Comparison of ENCODE assay signal across 8 mouse cellular contexts in the genomic region with DNA sequence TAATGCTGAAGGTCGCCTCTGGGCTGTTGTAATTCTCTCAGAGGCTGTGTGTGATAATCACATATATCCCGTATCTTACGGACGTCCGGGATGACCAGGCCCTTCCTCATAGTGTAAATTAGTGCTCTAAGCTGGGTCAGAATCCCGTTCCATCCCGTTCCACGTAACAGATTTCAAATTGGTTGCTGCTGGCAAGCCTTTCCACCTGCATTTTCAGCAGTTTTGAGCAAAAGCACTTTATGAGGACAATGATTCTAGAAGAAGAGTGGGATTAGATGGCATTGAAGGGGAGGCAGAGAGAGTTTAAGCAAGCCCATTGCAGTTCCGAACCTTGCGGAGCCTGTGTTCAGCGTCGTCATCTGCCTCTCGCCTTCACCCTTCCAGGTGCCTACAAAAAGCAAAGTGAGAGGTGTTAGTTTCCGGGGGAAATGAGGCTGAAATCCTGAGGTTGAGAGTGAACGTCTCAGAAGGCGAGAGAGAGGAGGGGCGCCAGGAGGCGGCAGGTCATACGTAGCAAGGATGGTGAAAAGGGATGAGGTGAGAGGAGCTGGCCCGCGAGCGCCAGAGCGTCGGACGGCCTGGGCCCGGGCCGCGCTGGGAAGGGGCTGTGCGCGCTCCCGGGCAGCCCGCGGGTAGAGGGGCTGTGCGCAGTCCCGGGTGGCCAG. TPM values are rescaled to one million over a fixed set of nuclear protein-coding genes. Genes with fewer than 3 reads are reported as not detected.
A peak's percentile ranks its signal among the peaks of the same experiment; 100 is the strongest.
DNase-seq lines count a peak whose midpoint lies in the region; ATAC-seq and TF ChIP-seq lines count a peak whose summit lies in the region.

No protein-coding gene starts in this region.

- TF ChIP-seq EP300 in liver, embryonic 14.5 days (IDR thresholded peaks at IDR 0.05; ENCODE audit: low read depth), result no peak

- no peak for TF ChIP-seq CTCF in liver, embryonic 14.5 days (IDR thresholded peaks at IDR 0.05; ENCODE audit: low read depth)

- no peaks in the 10 kb centered on the region for H3K27me3 ChIP-seq in heart, embryonic 13.5 days (replicated peaks)
- no peaks in the 10 kb centered on the region for H3K27me3 ChIP-seq in liver, embryonic 14.5 days (ENCODE audit: control insufficient read depth, insufficient read depth, low read length)
- no peaks in the 10 kb centered on the region for H3K27me3 ChIP-seq in splenic B cell, adult 2 months (ENCODE audit: control insufficient read depth, insufficient read depth, low read length, poor library complexity, severe bottlenecking)

- peaks cover 12% of the 10 kb centered on the region for H3K4me1 ChIP-seq in heart, embryonic 13.5 days
- H3K4me1 ChIP-seq in liver, embryonic 14.5 days (replicated peaks; ENCODE audit: control insufficient read depth in 2 of 2, insufficient read depth in 2 of 2, low read length in 1 of 2), result peaks cover 0 to 8% of the 10 kb centered on the region in 2 experiments

- peak overlapping the region; percentile 81 for H3K4me2 ChIP-seq in heart, embryonic 13.5 days
- peak overlapping the region; percentile 88 for H3K4me2 ChIP-seq in liver, embryonic 14.5 days (ENCODE audit: low read depth)

- peak overlapping the region; percentile 88 for H3K9ac ChIP-seq in heart, embryonic 13.5 days
- H3K9ac ChIP-seq in liver, embryonic 14.5 days (replicated peaks), result peak overlapping the region; percentile 68

- H3K4me3 ChIP-seq in heart, embryonic 13.5 days, result peak overlapping the region; percentile 68
- peak overlapping the region; percentile 58 to 59 for H3K4me3 ChIP-seq in liver, embryonic 14.5 days (ENCODE audit: insufficient read depth in 1 of 2, low read depth in 2 of 2, low read length in 2 of 2)

- no peak for ATAC-seq in heart, embryonic 13.5 days (ENCODE audit: extremely low read depth, insufficient number of reproducible peaks, low FRiP score, low TSS enrichment)
- ATAC-seq in liver, embryonic 14.5 days (ENCODE audit: insufficient read depth), result peak; percentile 56; the same call in 1 of the 2 replicates
- no peak for ATAC-seq in granulocyte monocyte progenitor cell, adult 5-6 weeks (replicated peaks; ENCODE audit: poor library complexity, severe bottlenecking)

- H3K27ac ChIP-seq in heart, embryonic 13.5 days (replicated peaks), result peak overlapping the region; percentile 83
- no peak overlapping the region for H3K27ac ChIP-seq in liver, embryonic 14.5 days

- DNase-seq in heart, adult 18-20 months, result peak; percentile 7 to 49
- DNase-seq in heart, adult 11 months, result no peak
- peak; percentile 74 for DNase-seq in thymus, postnatal 0 days (ENCODE audit: low spot score)
- no peak for DNase-seq in thymus, postnatal 4 days
- DNase-seq in liver, embryonic 14.5 days (ENCODE audit: low read depth in 3 of 3, low spot score in 3 of 3), result peak in 1 of 3 experiments; percentile 3
- DNase-seq in splenic B cell, adult 2 months (ENCODE audit: low read depth, low spot score), result peak; percentile 79

- peaks cover 8% of the 10 kb centered on the region for H3K36me3 ChIP-seq in heart, embryonic 13.5 days
- no peaks in the 10 kb centered on the region for H3K36me3 ChIP-seq in liver, embryonic 14.5 days (replicated peaks; ENCODE audit: control insufficient read depth, insufficient read depth, low read depth)
- H3K36me3 ChIP-seq in splenic B cell, adult 2 months (ENCODE audit: control insufficient read depth, insufficient read depth, low read length, poor library complexity, severe bottlenecking), result no peaks in the 10 kb centered on the region

- H3K9me3 ChIP-seq in heart, embryonic 13.5 days, result no peaks in the 10 kb centered on the region
- no peaks in the 10 kb centered on the region for H3K9me3 ChIP-seq in liver, embryonic 14.5 days (ENCODE audit: control insufficient read depth, low read length)

- WGBS in heart, embryonic 13.5 days, result under 1% methylated on average over 35 of the region's 35 CpGs
- WGBS in liver, embryonic 14.5 days (ENCODE audit: insufficient replicate concordance), result 2% methylated on average over 35 of the region's 35 CpGs

RNA-seq across cellular contexts. Expression of gene Paip2b, which starts 0.5 kb away (rescaled TPM):
- total RNA-seq in heart, adult 18-20 months (2021), result 10 to 100 TPM; 46.4 to 48.3 TPM
- 14.5 and 15.2 TPM in 2 replicates for polyA plus RNA-seq in thymus, postnatal 0 days (2015; fragmentation: Nextera tagmentation; extraction: Ambion mirVana)
- polyA plus RNA-seq in heart, embryonic 13.5 days (2015; fragmentation: Nextera tagmentation; extraction: Ambion mirVana), result 12.5 and 13.1 TPM in 2 replicates
- polyA plus RNA-seq in liver, embryonic 14.5 days (2012; rRNA removed), result 4.0 and 5.6 TPM in 2 replicates
- polyA plus RNA-seq in liver, embryonic 14.5 days (2014; fragmentation: Nextera tagmentation; extraction: Ambion mirVana), result 2.5 and 3.5 TPM in 2 replicates
- 7.5 and 11.7 TPM in 2 replicates for total RNA-seq in granulocyte monocyte progenitor cell, adult 5-6 weeks (2014; fragmentation: Nextera tagmentation)
- 11.9 and 17.5 TPM in 2 replicates for total RNA-seq in granulocyte monocyte progenitor cell, adult 5-6 weeks (2017)

RNA-seq across cellular contexts. Expression of gene Zfp638, which starts 35.8 kb away (rescaled TPM):
- total RNA-seq in heart, adult 18-20 months (2021), result 10 to 100 TPM; 54.3 to 54.4 TPM
- polyA plus RNA-seq in thymus, postnatal 0 days (2015; fragmentation: Nextera tagmentation; extraction: Ambion mirVana), result 50.8 and 52.2 TPM in 2 replicates
- 35.2 and 36.9 TPM in 2 replicates for polyA plus RNA-seq in heart, embryonic 13.5 days (2015; fragmentation: Nextera tagmentation; extraction: Ambion mirVana)
- polyA plus RNA-seq in liver, embryonic 14.5 days (2012; rRNA removed), result 7.4 and 14.0 TPM in 2 replicates
- 18.6 and 19.3 TPM in 2 replicates for polyA plus RNA-seq in liver, embryonic 14.5 days (2014; fragmentation: Nextera tagmentation; extraction: Ambion mirVana)
- 116 and 131 TPM in 2 replicates for total RNA-seq in granulocyte monocyte progenitor cell, adult 5-6 weeks (2014; fragmentation: Nextera tagmentation)
- total RNA-seq in granulocyte monocyte progenitor cell, adult 5-6 weeks (2017), result 139 and 140 TPM in 2 replicates

RNA-seq across cellular contexts. Expression of gene Nagk, which starts 36.3 kb away (rescaled TPM):
- 10 to 100 TPM; 21.4 to 22.7 TPM for total RNA-seq in heart, adult 18-20 months (2021)
- 42.1 and 43.5 TPM in 2 replicates for polyA plus RNA-seq in thymus, postnatal 0 days (2015; fragmentation: Nextera tagmentation; extraction: Ambion mirVana)
- 55.4 and 57.6 TPM in 2 replicates for polyA plus RNA-seq in heart, embryonic 13.5 days (2015; fragmentation: Nextera tagmentation; extraction: Ambion mirVana)
- polyA plus RNA-seq in liver, embryonic 14.5 days (2012; rRNA removed), result 5.4 and 6.0 TPM in 2 replicates
- polyA plus RNA-seq in liver, embryonic 14.5 days (2014; fragmentation: Nextera tagmentation; extraction: Ambion mirVana), result 13.9 and 15.6 TPM in 2 replicates
- total RNA-seq in granulocyte monocyte progenitor cell, adult 5-6 weeks (2014; fragmentation: Nextera tagmentation), result 25.7 and 25.9 TPM in 2 replicates
- total RNA-seq in granulocyte monocyte progenitor cell, adult 5-6 weeks (2017), result 23.1 and 23.6 TPM in 2 replicates

RNA-seq across cellular contexts. Expression of gene Tex261, which starts 55.5 kb away (rescaled TPM):
- total RNA-seq in heart, adult 18-20 months (2021), result 100 to 1,000 TPM in 1 of 2 experiments, 10 to 100 TPM in 1; 82.1 to 106 TPM
- polyA plus RNA-seq in thymus, postnatal 0 days (2015; fragmentation: Nextera tagmentation; extraction: Ambion mirVana), result 121 and 127 TPM in 2 replicates
- 60.4 and 72.9 TPM in 2 replicates for polyA plus RNA-seq in heart, embryonic 13.5 days (2015; fragmentation: Nextera tagmentation; extraction: Ambion mirVana)
- 21.6 and 26.5 TPM in 2 replicates for polyA plus RNA-seq in liver, embryonic 14.5 days (2012; rRNA removed)
- 42.6 and 44.2 TPM in 2 replicates for polyA plus RNA-seq in liver, embryonic 14.5 days (2014; fragmentation: Nextera tagmentation; extraction: Ambion mirVana)
- total RNA-seq in granulocyte monocyte progenitor cell, adult 5-6 weeks (2014; fragmentation: Nextera tagmentation), result 60.4 and 82.5 TPM in 2 replicates
- 35.2 and 37.3 TPM in 2 replicates for total RNA-seq in granulocyte monocyte progenitor cell, adult 5-6 weeks (2017)

Comparison
In these comparisons a context has a peak if more than half of its experiments do, and no peak if none do; other contexts are left out.
1. DNase-seq: peak in heart, adult 18-20 months (2 of 2), thymus, postnatal 0 days (single experiment) and splenic B cell, adult 2 months (single experiment); none in heart, adult 11 months (single experiment) and thymus, postnatal 4 days (single experiment).